Mouse (Mus musculus) adrenal gland, adult 8-10 months (tissue): ENCODE data around the gene Adam11. TPM values are rescaled to one million over a fixed set of nuclear protein-coding genes. Genes with fewer than 3 reads are reported as not detected.

Experiments used
- DNase-seq: peaks from one replicate; pipeline ENCODE4 v3.0.0; 2022
- total RNA-seq, 4 experiments: library from RNA; stranded (reverse); gene quantifications; 2 replicates each; pipeline ENCODE4 v1.2.4; 2022

Adam11 gene
- total RNA-seq, 4 experiments from 2014 or later, result 2.0 to 13.0 (median 8.0) TPM

DNA sequence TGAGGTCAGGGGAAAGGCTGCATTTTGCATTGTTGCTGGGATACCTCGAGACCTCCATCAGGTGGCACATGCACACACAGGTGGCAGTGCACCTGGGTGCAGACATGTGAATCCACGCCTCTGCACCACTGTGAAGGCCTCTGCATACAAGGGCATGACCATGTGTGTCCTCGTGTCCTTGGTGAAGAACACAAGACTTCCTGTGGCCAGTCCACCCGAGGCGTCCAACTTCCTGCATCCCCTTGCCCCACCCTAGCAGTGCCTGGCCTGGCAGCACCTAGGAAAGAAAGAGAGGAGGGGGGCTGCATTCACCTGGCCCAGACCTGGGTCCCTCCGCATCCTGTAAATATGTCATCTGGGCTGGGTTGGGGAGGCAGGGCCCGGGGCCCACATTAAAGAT lies 18.6 kb downstream of the Adam11 start:
- DNase-seq, result no peak

DNA sequence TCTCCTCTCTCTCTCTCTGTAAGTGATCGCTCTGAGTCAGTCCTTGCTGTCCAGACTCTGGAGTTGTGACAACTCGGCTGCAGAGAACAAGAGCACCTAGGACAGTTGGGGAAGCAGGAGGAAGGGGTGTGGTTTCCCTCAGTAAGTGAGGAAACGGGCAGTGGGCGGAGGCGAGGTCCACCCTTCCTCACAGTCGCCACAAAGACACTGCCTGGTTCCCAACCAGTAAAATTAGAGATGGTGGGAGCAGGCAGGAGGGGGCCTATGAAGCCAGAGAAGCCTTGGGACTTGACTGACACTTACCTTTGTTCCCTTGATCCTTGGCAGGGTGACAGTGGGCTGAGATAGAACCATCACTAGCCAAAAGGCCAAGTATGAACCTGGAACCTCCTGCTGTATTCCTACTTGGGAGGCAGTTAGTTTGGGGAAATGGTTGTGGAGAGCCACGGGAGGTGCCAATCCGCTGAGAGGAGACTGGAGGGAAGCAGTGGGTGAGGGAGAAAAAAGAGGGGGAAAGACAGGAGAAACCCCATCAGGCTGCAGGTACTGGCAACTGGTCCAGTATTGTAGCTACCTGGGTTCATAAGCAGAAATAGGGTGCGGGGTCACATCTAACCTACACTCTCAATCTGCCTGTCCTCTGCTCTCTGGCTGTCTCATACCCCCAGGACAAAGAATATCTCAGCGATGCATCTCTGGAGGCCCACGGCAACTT lies 19.2 kb downstream of the Adam11 start:
- no peak for DNase-seq

DNA sequence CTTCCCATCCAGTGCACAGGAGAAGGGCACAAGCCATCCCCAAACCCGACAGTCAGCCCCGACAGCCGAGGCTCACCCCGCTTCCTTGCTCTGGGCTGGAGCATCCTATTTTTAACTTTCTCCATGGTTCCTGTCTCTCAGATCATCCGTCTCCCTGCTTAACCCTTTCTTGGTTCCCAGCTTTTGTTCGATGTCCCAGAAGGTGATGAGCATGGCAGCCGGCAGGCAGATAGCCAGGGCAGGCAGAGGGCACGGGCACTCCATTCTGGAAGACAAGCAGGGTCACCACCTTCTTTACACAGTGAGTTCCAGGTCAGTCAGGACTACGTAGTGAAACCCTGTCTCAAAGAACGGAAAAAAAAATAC lies 19.7 kb downstream of the Adam11 start:
- no peak for DNase-seq

DNA sequence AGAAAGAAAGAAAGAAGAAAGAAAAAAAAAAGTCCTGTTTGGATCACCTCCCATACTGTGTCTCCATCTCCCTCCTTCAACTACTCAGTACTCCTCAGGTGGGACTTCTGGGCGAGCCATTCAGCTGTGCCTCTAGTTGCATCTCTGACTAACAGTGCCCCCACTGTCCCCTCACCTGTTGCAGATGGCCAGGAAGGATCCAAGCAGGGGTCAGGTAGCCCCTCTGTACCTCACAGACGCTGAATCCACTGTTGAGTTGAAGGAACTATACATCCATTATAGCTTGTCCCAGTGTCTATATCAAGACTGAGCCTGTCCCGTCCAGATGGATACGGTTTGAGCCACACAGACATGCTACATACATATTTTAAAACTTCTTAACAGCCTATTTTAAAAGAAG lies 20.3 kb downstream of the Adam11 start:
- no peak for DNase-seq

GRCm38 (mm10) chr11:102783443-102783842 lies 22.2 kb downstream of the Adam11 start:
- DNase-seq, result no peak

- no peak for DNase-seq
Observed at GRCm38 (mm10) chr11:102787688-102788177, 26.5 kb downstream of the Adam11 start.

- DNase-seq, result no peak
Observed at GRCm38 (mm10) chr11:102791682-102792445, 30.6 kb downstream of the Adam11 start.

DNA sequence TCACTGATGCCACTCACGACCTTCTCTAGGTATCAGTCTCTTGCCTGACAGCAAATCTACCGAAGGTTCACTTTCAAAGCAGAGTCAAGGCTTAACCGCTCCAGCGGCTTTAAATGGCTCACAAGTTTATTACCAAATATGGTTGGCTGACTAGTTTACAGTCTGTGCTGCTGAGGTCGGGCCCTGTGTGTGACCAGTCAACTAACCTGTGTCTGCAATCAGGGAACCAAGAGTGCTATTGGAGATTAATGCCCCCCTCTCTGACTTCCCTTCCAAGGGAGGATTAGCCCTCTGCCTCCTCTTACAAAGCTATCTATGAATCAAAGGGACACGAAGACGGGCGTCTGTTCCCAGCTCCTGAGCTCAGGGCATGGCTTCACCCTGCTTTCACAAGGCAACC lies 32.9 kb downstream of the Adam11 start:
- DNase-seq, result no peak

DNA sequence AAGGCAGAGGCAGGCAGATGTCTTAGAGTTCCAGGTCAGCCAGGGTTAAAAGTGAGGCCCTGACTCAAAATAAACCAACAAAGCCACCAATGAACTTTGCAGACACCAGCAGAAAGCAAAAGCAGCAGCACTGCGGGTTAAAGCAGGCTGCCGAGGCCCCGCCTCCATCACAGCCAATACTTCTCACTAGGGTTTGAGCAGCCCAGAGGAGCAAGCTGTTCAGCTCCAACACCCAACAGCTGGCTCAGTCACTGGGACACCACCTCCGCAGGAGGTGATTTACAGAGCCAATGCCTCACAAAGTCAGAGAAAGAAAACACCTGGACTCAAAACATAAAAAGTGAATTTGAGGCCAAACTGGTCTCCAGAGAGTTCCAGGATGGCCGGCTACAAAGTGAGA lies 42.2 kb downstream of the Adam11 start:
- DNase-seq, result no peak

GRCm38 (mm10) chr11:102808246-102808645 lies 47.0 kb downstream of the Adam11 start:
- DNase-seq, result no peak

GRCm38 (mm10) chr11:102810721-102811485 lies 49.7 kb downstream of the Adam11 start:
- no peak for DNase-seq

DNA sequence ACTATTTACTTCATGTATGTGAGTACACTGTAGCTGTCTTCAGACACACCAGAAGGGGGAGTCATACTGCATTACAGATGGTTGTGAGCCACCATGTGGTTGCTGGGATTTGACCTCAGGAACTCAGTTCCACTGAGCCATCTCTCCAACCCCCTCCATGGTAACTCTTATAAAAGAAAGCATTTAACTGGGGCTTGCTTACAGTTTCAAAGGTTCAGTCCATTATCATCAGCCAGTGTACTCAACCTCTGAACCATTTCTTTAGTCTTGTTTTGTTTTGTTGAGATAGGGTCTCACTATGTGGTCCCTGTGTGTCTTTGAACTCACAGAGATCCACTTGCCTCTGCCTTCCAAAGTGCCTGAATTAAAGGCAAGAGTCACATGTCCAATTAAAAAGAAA lies 53.6 kb downstream of the Adam11 start:
- DNase-seq, result no peak

DNA sequence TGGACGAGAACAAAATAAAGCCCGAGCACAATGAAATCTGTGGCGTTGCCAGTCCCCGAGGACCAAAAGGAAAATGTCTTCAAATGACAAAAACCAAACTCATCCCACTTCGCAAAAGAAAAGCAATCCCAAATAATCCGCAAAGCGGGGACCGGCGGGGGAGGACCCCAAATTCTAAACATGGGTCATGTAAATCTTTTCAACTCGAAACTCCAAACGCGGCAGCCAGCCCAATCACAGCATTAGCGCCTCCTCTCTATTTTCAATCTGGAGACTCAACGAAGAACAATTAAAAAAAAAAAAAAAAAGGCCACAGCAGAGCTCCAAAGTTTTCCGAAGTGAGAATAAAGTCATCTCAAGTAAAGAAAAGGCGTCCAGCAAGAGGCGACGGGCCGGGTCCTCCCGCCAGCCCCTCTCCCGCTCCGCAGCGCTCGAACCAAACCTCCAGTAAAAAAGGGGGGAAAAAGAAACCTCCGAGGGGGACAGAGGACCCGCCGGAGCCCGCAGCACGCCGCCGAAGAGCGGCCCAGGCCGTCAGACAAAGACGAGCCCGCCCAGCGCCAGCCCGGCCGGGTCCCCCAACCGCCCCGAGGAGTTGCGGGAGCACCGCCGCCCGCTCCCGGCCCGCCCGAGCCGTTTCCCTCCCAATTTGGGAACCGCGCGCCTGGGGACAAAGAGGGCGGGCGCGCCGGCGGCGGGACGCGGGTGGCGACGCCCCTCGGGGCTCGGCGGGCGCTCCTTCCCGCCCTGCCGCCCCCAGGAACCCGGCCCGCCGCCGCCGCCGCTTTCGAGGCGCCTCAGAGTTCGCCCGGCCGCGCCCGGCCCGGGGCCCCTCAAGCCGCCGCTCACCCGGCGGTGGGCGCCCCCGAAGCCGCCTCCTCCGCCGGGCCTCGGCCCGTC lies 57.1 kb downstream of the Adam11 start:
- no peak for DNase-seq

DNA sequence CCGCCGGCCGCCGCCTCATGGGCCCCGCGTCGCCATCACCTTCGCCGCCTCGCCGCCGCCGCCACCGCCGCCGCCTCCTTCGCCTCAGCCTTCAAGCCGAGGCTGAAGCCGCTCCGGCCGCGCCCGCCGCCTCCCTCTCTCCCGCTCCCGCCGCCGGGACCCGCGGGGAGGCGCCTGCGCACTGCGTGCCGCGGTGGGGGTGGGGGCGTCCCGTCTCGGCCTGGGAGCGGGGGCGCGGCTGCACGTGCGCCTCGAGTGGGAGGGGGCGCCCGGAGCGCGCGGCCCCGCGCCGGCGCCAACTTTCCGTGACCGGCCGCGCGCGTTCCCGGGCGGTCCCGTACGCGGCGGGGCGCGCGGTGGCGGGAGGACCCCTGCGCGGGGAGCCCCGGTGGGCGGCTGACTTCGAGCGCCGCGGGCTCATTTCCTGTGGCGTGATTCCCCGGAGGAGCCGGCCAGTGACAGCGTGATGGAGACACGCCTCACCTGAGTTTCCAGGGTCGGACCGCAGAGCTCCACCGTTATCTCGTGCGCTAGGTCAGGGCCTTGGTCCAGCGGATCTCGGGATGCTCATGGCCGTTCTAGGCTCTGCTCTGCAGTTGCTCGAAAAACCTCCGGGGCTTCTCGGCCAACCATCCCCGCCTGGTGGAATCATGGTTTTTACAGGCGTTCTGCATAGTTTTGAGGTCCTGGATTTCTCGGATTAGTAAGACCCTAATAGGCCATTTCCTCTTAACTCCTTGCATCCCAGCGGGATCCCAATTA lies 58.0 kb downstream of the Adam11 start, which contains the start of gene Gjc1:
TSS of gene Gjc1 (minus strand) at position 680 of the 762 bp plus-strand sequence.
- DNase-seq, result peak; percentile 35

GRCm38 (mm10) chr11:102819783-102820385 lies 58.6 kb downstream of the Adam11 start:
- no peak for DNase-seq

DNA sequence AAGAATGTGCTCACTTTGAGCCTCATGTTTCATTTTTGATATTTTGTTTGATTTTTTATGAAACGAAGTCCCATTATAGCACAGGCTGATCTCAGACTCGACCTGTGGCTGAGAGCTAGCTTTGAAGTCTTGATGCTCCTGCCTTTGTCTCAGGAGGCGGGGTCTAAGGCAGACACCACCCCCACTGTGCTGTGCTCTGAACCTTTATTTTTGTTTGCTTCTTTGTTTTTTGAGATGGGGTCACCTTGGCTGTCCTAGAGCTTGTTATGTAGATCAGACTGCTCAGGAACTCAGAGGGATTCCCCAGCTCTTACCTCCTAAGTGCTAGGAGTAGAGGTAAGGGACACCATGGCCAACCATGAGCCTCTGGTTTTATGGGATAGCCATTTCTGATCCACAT lies 59.2 kb downstream of the Adam11 start:
- no peak for DNase-seq

DNA sequence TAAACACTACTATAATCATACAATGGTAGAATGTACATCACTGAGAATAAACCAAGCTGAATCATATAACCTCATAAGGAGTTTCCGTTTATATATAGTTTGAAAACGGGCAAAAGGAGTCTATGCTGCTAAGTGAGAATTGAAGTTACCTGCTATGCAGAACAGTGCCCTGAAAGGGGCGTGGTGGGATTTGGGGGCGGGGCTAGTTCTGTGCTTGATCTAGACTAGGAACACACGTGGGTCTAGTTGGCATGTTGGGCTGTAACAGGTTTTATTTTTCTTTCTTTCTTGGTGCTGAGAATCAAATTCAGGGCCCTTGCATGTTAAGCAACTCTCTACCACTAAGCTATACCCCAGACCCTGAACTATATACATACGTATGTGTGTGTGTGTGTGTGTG lies 60.0 kb downstream of the Adam11 start:
- no peak for DNase-seq

GRCm38 (mm10) chr11:102826476-102826875 lies 65.2 kb downstream of the Adam11 start:
- no peak for DNase-seq

DNA sequence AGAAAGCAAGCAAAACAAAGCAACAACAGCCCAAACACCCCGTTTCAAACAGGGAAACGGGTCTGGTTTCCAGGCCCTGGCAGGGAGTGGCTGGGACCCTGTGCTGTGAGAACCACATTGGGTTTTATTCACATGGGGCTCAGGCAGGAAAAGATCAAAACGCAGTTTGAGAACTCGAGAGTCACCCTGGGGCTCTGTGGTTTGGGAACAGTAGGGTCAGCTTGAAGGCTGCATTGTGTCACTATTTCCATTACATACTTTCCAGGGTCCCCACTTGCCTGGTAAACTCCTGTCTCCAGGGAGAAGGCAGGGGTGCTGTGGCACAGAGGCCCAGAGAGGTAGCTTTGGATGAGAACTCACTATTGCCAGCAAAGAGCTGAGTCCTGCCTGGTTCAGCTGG lies 65.9 kb downstream of the Adam11 start:
- DNase-seq, result no peak
